Mouse (Mus musculus): ENCODE data around the gene Foxm1.
"Not testable (repeated sequence)": the region's sequence is repeated elsewhere in the genome, so short reads cannot be mapped to it uniquely, and the experiment has no call there.

Gene Foxm1

GRCm38 (mm10) chr6:128366466-128366865 is 3.7 kb downstream of the Foxm1 start:
- in situ Hi-C loops (cut with MboI; ENCODE audit: unreplicated experiment in 2 of 2) = loop anchor here in 1 of 2 experiments (25.0 kb wide), 1 partner anchor 1229 kb away; no protein-coding TSS in a partner anchor

- in situ Hi-C loops (cut with MboI; ENCODE audit: unreplicated experiment in 2 of 2) = loop anchor here in 1 of 2 experiments (25.0 kb wide), 1 partner anchor 1233 kb away; no protein-coding TSS in a partner anchor
These were observed 7.3 kb downstream of the Foxm1 start for GRCm38 (mm10) chr6:128370040-128370439.

GRCm38 (mm10) chr6:128375192-128375591 is 12.4 kb downstream of the Foxm1 start, which contains the start of the genes Tex52 and Gm44596:
Tex52 (plus strand) TSS chr6:128375456.
Gm44596 (plus strand) TSS chr6:128375503.
- in situ Hi-C loops (cut with MboI; ENCODE audit: unreplicated experiment in 2 of 2) = no loop called here

GRCm38 (mm10) chr6:128376371-128377085 is 13.8 kb downstream of the Foxm1 start:
- in situ Hi-C loops (cut with MboI; ENCODE audit: unreplicated experiment in 2 of 2) = no loop called here

GRCm38 (mm10) chr6:128379636-128380035 is 16.9 kb downstream of the Foxm1 start:
- in situ Hi-C loops (cut with MboI; ENCODE audit: unreplicated experiment in 2 of 2) = no loop called here

- in situ Hi-C loops (cut with MboI; ENCODE audit: unreplicated experiment in 2 of 2) = not testable (repeated sequence)
These were observed 17.9 kb downstream of the Foxm1 start for GRCm38 (mm10) chr6:128380594-128381167.

GRCm38 (mm10) chr6:128381254-128381653 is 18.5 kb downstream of the Foxm1 start:
- in situ Hi-C loops (cut with MboI; ENCODE audit: unreplicated experiment in 2 of 2) = no loop called here

- in situ Hi-C loops (cut with MboI; ENCODE audit: unreplicated experiment in 2 of 2) = no loop called here
These were observed 21.0 kb downstream of the Foxm1 start for GRCm38 (mm10) chr6:128383752-128384151.

- in situ Hi-C loops (cut with MboI; ENCODE audit: unreplicated experiment in 2 of 2) = no loop called here
These were observed 22.3 kb downstream of the Foxm1 start for GRCm38 (mm10) chr6:128385026-128385425.

GRCm38 (mm10) chr6:128389185-128389584 is 26.4 kb downstream of the Foxm1 start:
- in situ Hi-C loops (cut with MboI; ENCODE audit: unreplicated experiment in 2 of 2) = no loop called here

- in situ Hi-C loops (cut with MboI; ENCODE audit: unreplicated experiment in 2 of 2) = no loop called here
These were observed 27.9 kb downstream of the Foxm1 start for GRCm38 (mm10) chr6:128390683-128391082.

GRCm38 (mm10) chr6:128397574-128398261 is 35.0 kb downstream of the Foxm1 start:
- in situ Hi-C loops (cut with MboI; ENCODE audit: unreplicated experiment in 2 of 2) = no loop called here

GRCm38 (mm10) chr6:128398996-128399395 is 36.2 kb downstream of the Foxm1 start, which contains the start of gene Nrip2:
Nrip2 (plus strand) TSS chr6:128399296.
- in situ Hi-C loops (cut with MboI; ENCODE audit: unreplicated experiment in 2 of 2) = no loop called here

- in situ Hi-C loops (cut with MboI; ENCODE audit: unreplicated experiment in 2 of 2) = loop anchor here in 1 of 2 experiments (25.0 kb wide), 1 partner anchor 837 kb away; the partner anchor contains the start of gene Cracr2a
These were observed 36.8 kb downstream of the Foxm1 start for GRCm38 (mm10) chr6:128399421-128400185.

GRCm38 (mm10) chr6:128404708-128405107 is 41.9 kb downstream of the Foxm1 start:
- in situ Hi-C loops (cut with MboI; ENCODE audit: unreplicated experiment in 2 of 2) = loop anchor here in 1 of 2 experiments (25.0 kb wide), 1 partner anchor 842 kb away; the partner anchor contains the start of gene Cracr2a

GRCm38 (mm10) chr6:128408544-128409125 is 45.9 kb downstream of the Foxm1 start:
- in situ Hi-C loops (cut with MboI; ENCODE audit: unreplicated experiment in 2 of 2) = loop anchor here in 1 of 2 experiments (25.0 kb wide), 1 partner anchor 846 kb away; the partner anchor contains the start of gene Cracr2a

- in situ Hi-C loops (cut with MboI; ENCODE audit: unreplicated experiment in 2 of 2) = loop anchor here (5.0 to 25.0 kb wide), 3 partner anchors 48 to 848 kb away; partner anchors contain the start of genes Cracr2a (in 1 of the 2), Foxm1 (in 1 of the 2) and Rhno1 (in 1 of the 2)
These were observed 47.5 kb downstream of the Foxm1 start for GRCm38 (mm10) chr6:128410305-128410704.

GRCm38 (mm10) chr6:128411115-128411514 is 48.3 kb downstream of the Foxm1 start:
- in situ Hi-C loops (cut with MboI; ENCODE audit: unreplicated experiment in 2 of 2) = loop anchor here (5.0 to 25.0 kb wide), 3 partner anchors 49 to 849 kb away; partner anchors contain the start of genes Cracr2a (in 1 of the 2), Foxm1 (in 1 of the 2) and Rhno1 (in 1 of the 2)

GRCm38 (mm10) chr6:128416169-128416568 is 53.4 kb downstream of the Foxm1 start:
- in situ Hi-C loops (cut with MboI; ENCODE audit: unreplicated experiment in 2 of 2) = loop anchor here (5.0 to 25.0 kb wide), 2 partner anchors 54 to 854 kb away; partner anchors contain the start of genes Cracr2a (in 1 of the 2), Foxm1 (in 1 of the 2) and Rhno1 (in 1 of the 2)
